Mouse (Mus musculus) spleen, adult 2 months (tissue): ENCODE measurements around the gene 2410137M14Rik.

Experiments
- CTCF ChIP-seq: fragments of 200-500 bp; IDR thresholded peaks from 2 replicates; pipeline ENCODE4 v1.5.1; 2011; ENCODE audit warnings: mild to moderate bottlenecking, inconsistent platforms; ENCODE audit not compliant: insufficient read depth, insufficient read length, insufficient replicate concordance; ENCODE audit errors: extremely low read depth
- POLR2A ChIP-seq: fragments of 200-500 bp; IDR thresholded peaks from 2 replicates; pipeline ENCODE4 v1.6.1; 2011; ENCODE audit warnings: low read depth, low read length, inconsistent platforms

DNA sequence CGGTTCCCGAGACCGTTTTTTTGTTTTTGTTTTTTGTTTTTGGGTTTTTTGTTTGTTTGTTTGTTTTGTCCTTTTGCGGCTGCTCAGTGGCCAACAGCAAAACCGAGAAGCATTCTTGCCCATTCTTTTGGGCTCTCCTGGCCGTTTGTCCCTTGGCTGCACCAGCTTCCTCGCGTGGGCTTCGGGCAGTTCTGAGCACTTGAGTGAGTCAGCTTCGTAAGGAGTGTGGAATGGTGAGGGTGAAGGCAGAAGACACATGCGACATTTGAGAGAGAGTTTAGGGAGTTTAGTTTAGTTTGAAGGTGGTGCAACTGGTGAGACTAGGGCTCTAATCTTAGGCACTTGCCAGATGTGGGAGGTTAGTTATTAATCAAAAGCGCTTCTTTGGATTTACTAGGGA is 22.2 kb downstream of the 2410137M14Rik start:
- no peak for TF ChIP-seq CTCF
- TF ChIP-seq POLR2A = no peak
